Mouse (Mus musculus) erythroblast, embryonic 14.5 days (primary cell): ENCODE measurements around the gene Tmem248.

Experiments used
- GATA1 ChIP-seq: IDR thresholded peaks from 2 replicates; pipeline ENCODE4 v1.6.1; 2012; ENCODE audit warnings: low read length, inconsistent platforms, mixed read lengths
- TAL1 ChIP-seq: IDR thresholded peaks from 3 replicates; pipeline ENCODE4 v1.6.1; 2012; ENCODE audit warnings: low read length, inconsistent platforms, mixed read lengths

DNA sequence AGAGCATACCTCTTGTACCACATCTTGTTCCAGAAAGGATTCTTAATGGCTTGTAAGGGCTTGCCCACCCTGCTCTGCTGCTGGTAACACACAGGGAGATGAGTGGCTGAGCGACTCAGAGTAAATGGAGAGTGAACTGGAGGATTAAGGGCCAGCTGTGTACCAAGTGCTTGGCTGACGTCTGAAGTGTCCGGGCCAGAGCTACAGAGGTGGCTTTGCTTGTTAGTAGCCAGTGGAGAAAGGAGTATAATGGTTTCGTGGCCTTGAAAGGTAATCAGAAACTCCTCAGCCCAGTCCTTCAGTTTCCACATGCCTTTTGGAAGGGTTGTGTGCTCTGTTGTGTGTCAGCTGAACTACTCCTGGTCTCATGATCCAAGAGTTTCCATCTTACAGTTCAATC is 39.0 kb upstream of the Tmem248 start:
- TF ChIP-seq GATA1 (no peak), TAL1 (no peak)
